Mouse (Mus musculus): ENCODE data around the gene Ace. TPM values are rescaled to one million over a fixed set of nuclear protein-coding genes. Genes with fewer than 3 reads are reported as not detected.

Gene Ace
- polyA plus RNA-seq, 1 experiment from 2014 or later: 9.4 TPM

- 57% methylated on average over 6 of the region's 6 CpGs for WGBS
Observed at GRCm38 (mm10) chr11:105934816-105935215, 32.9 kb upstream of the Ace start.

GRCm38 (mm10) chr11:105935496-105935895 lies 32.2 kb upstream of the Ace start:
- Histone ChIP-seq H3K4me2 (no peak overlapping the region), H3K9me3 (no peaks in the 10 kb centered on the region), H3K4me1 (peaks cover 17% of the 10 kb centered on the region), H3K36me3 (no peaks in the 10 kb centered on the region), H3K4me3 (no peak overlapping the region), H3K27ac (no peak overlapping the region), H3K27me3 (no peaks in the 10 kb centered on the region), H3K9ac (no peak overlapping the region)
- no peak for ATAC-seq (ENCODE audit: borderline replicate concordance, extremely low read depth, low FRiP score, low TSS enrichment)
- 80% methylated on average over 8 of the region's 8 CpGs for WGBS

More at GRCm38 (mm10) chr11:105934816-105935215, 32.9 kb upstream of the Ace start:
- no peaks in the 10 kb centered on the region for H3K9me3 ChIP-seq
- ATAC-seq (ENCODE audit: borderline replicate concordance, extremely low read depth, low FRiP score, low TSS enrichment): no peak
- H3K4me3 ChIP-seq: no peak overlapping the region
- 0 out of 2 replicates have a peak overlapping the region, but pooled peaks have one; percentile 67 for H3K27ac ChIP-seq
- no peak overlapping the region for H3K9ac ChIP-seq
- H3K4me2 ChIP-seq: no peak overlapping the region
- no peaks in the 10 kb centered on the region for H3K27me3 ChIP-seq
- peaks cover 17% of the 10 kb centered on the region for H3K4me1 ChIP-seq
- H3K36me3 ChIP-seq: no peaks in the 10 kb centered on the region

- Histone ChIP-seq H3K9ac (no peak overlapping the region), H3K4me3 (no peak overlapping the region), H3K9me3 (no peaks in the 10 kb centered on the region), H3K4me2 (no peak overlapping the region), H3K27ac (no peak overlapping the region), H3K36me3 (no peaks in the 10 kb centered on the region), H3K27me3 (no peaks in the 10 kb centered on the region), H3K4me1 (peaks cover 17% of the 10 kb centered on the region)
- no peak for ATAC-seq (ENCODE audit: borderline replicate concordance, extremely low read depth, low FRiP score, low TSS enrichment)
- 83% methylated on average over 6 of the region's 6 CpGs for WGBS
Observed at GRCm38 (mm10) chr11:105936200-105936599, 31.5 kb upstream of the Ace start.

- Histone ChIP-seq H3K9me3 (no peaks in the 10 kb centered on the region), H3K36me3 (no peaks in the 10 kb centered on the region), H3K27ac (no peak overlapping the region), H3K4me3 (no peak overlapping the region), H3K4me2 (no peak overlapping the region), H3K27me3 (no peaks in the 10 kb centered on the region; the same call in 1 of the 2 replicates), H3K9ac (no peak overlapping the region), H3K4me1 (peaks cover 17% of the 10 kb centered on the region)
- WGBS: 92% methylated on average over 3 of the region's 3 CpGs
- no peak for ATAC-seq (ENCODE audit: borderline replicate concordance, extremely low read depth, low FRiP score, low TSS enrichment)
Observed at GRCm38 (mm10) chr11:105936974-105937373, 30.8 kb upstream of the Ace start.

GRCm38 (mm10) chr11:105938771-105939170 lies 29.0 kb upstream of the Ace start:
- H3K27me3 ChIP-seq: peaks cover 9% of the 10 kb centered on the region; the same call in 1 of the 2 replicates
- no peak overlapping the region for H3K27ac ChIP-seq
- no peak overlapping the region for H3K9ac ChIP-seq
- 57% methylated on average over 9 of the region's 9 CpGs for WGBS
- ATAC-seq (ENCODE audit: borderline replicate concordance, extremely low read depth, low FRiP score, low TSS enrichment): no peak
- no peaks in the 10 kb centered on the region for H3K9me3 ChIP-seq
- no peaks in the 10 kb centered on the region for H3K36me3 ChIP-seq
- no peak overlapping the region for H3K4me2 ChIP-seq
- H3K4me1 ChIP-seq: peaks cover 24% of the 10 kb centered on the region
- H3K4me3 ChIP-seq: no peak overlapping the region

- Histone ChIP-seq H3K9me3 (no peaks in the 10 kb centered on the region), H3K27ac (no peak overlapping the region), H3K36me3 (no peaks in the 10 kb centered on the region), H3K4me2 (no peak overlapping the region), H3K9ac (no peak overlapping the region), H3K4me3 (no peak overlapping the region), H3K27me3 (peaks cover 15% of the 10 kb centered on the region; the same call in 1 of the 2 replicates), H3K4me1 (peaks cover 42% of the 10 kb centered on the region)
- 70% methylated on average over 8 of the region's 8 CpGs for WGBS
- no peak for ATAC-seq (ENCODE audit: borderline replicate concordance, extremely low read depth, low FRiP score, low TSS enrichment)
Observed at GRCm38 (mm10) chr11:105941973-105942372, 25.8 kb upstream of the Ace start.

GRCm38 (mm10) chr11:105943133-105944102 lies 24.3 kb upstream of the Ace start:
- ATAC-seq (ENCODE audit: borderline replicate concordance, extremely low read depth, low FRiP score, low TSS enrichment): no peak
- Histone ChIP-seq H3K9me3 (no peaks in the 10 kb centered on the region), H3K27me3 (peaks cover 15% of the 10 kb centered on the region; the same call in 1 of the 2 replicates), H3K4me2 (peak overlapping the region; percentile 96), H3K4me1 (peaks cover 46% of the 10 kb centered on the region), H3K27ac (peak overlapping the region; percentile 95), H3K9ac (peak overlapping the region; percentile 58), H3K36me3 (no peaks in the 10 kb centered on the region), H3K4me3 (peak overlapping the region; percentile 67)
- WGBS: 4% methylated on average over 46 of the region's 47 CpGs

DNA sequence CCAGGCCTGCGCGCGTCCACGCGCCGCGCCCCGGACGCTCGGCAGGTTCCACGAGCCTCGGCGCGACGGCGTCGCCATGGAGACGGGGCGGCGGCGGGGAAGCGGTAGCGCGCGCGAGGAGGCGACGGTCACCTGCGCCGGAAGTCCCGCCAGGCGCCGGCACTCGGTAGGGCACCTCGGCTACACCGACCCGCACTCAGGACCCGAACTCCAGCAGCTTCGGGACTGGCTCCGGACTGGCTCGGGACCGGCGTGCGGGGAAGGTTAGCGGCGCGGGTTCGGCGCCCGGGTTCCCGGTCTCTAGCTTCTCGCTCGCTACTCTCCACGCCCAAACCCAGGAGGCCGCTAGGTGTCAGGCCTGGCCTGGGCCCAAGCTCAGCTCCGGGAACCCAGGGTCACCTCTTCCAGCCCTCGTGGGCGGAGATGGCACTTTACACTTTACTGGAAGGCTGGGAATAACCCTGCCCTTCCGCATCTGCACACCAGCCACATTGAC lies 23.6 kb upstream of the Ace start:
- H3K9me3 ChIP-seq: no peaks in the 10 kb centered on the region
- H3K36me3 ChIP-seq: no peaks in the 10 kb centered on the region
- peak overlapping the region; percentile 95 for H3K27ac ChIP-seq
- H3K4me1 ChIP-seq: peaks cover 46% of the 10 kb centered on the region
- H3K4me2 ChIP-seq: peak overlapping the region; percentile 96
- H3K27me3 ChIP-seq: peaks cover 15% of the 10 kb centered on the region; the same call in 1 of the 2 replicates
- 2% methylated on average over 59 of the region's 59 CpGs for WGBS
- peak; percentile 37; the same call in 1 of the 2 replicates for ATAC-seq (ENCODE audit: borderline replicate concordance, extremely low read depth, low FRiP score, low TSS enrichment)
- peak overlapping the region; percentile 58 for H3K9ac ChIP-seq
- H3K4me3 ChIP-seq: peak overlapping the region; percentile 67

GRCm38 (mm10) chr11:105944770-105945672 lies 22.7 kb upstream of the Ace start:
- Histone ChIP-seq H3K9me3 (no peaks in the 10 kb centered on the region), H3K9ac (0 out of 2 replicates have a peak overlapping the region, but pooled peaks have one; percentile 58), H3K4me2 (peak overlapping the region; percentile 96), H3K36me3 (no peaks in the 10 kb centered on the region), H3K27me3 (peaks cover 15% of the 10 kb centered on the region; the same call in 1 of the 2 replicates), H3K4me3 (peak overlapping the region; percentile 67), H3K27ac (peak overlapping the region; percentile 95), H3K4me1 (peaks cover 46% of the 10 kb centered on the region)
- 51% methylated on average over 16 of the region's 16 CpGs for WGBS
- ATAC-seq (ENCODE audit: borderline replicate concordance, extremely low read depth, low FRiP score, low TSS enrichment): peak; percentile 21; the same call in 1 of the 2 replicates

GRCm38 (mm10) chr11:105946694-105947154 lies 21.0 kb upstream of the Ace start:
- H3K36me3 ChIP-seq: no peaks in the 10 kb centered on the region
- peak overlapping the region; percentile 95 for H3K27ac ChIP-seq
- ATAC-seq (ENCODE audit: borderline replicate concordance, extremely low read depth, low FRiP score, low TSS enrichment): no peak
- no peak overlapping the region for H3K4me3 ChIP-seq
- H3K9me3 ChIP-seq: no peaks in the 10 kb centered on the region
- 27% methylated on average over 11 of the region's 11 CpGs for WGBS
- H3K4me2 ChIP-seq: no peak overlapping the region
- H3K4me1 ChIP-seq: peaks cover 46% of the 10 kb centered on the region
- H3K27me3 ChIP-seq: peaks cover 15% of the 10 kb centered on the region; the same call in 1 of the 2 replicates
- no peak overlapping the region for H3K9ac ChIP-seq

DNA sequence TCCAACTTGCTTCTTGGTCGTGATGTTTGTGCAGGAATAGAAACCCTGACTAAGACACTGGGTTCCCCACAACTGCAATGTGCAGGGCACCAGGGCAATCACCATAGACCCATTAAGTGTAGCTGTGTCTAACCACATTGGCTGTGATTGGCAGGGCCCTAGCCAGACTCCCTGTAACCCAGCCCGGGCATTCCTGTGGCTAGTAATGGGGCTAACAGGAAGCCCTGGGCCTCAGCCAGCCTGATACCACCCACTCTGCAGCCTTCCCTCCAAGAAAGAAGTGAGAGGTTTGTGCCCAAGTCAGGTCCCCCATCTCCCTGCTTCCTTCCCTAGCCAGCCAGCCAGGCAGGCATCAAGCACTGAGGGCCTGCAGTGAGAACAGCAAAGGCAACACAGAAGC lies 19.5 kb upstream of the Ace start:
- ATAC-seq (ENCODE audit: borderline replicate concordance, extremely low read depth, low FRiP score, low TSS enrichment): no peak
- Histone ChIP-seq H3K27ac (no peak overlapping the region), H3K4me1 (peaks cover 45% of the 10 kb centered on the region)

More for the DNA sequence above, 19.5 kb upstream of the Ace start:
- H3K27me3 ChIP-seq: peaks cover 10% of the 10 kb centered on the region; the same call in 1 of the 2 replicates
- no peak overlapping the region for H3K4me2 ChIP-seq
- H3K4me3 ChIP-seq: no peak overlapping the region
- WGBS: 82% methylated on average over 2 of the region's 2 CpGs
- no peaks in the 10 kb centered on the region for H3K36me3 ChIP-seq
- H3K9me3 ChIP-seq: no peaks in the 10 kb centered on the region
- no peak overlapping the region for H3K9ac ChIP-seq

Data from lung, embryonic 15.5 days (tissue).